Mouse (Mus musculus) liver, adult 2 months (tissue): ENCODE measurements around the gene Iqgap2. TPM values are rescaled to one million over a fixed set of nuclear protein-coding genes. Genes with fewer than 3 reads are reported as not detected.

Experiments
- DNase-seq: peaks from one replicate; pipeline ENCODE4 v3.0.0-alpha.2; 2011; ENCODE audit warnings: low read depth, low spot score; ENCODE audit errors: extremely low read depth
- H3K27ac ChIP-seq: fragments of 200-500 bp; replicated peaks from 2 replicates; pipeline ENCODE4 v1.5.1; 2012; ENCODE audit warnings: low read depth, mild to moderate bottlenecking, control low read depth, inconsistent platforms, low read length; ENCODE audit not compliant: insufficient read depth
- H3K27me3 ChIP-seq: fragments of 200-500 bp; 2 replicates; pipeline ENCODE4 v1.6.1; 2012; ENCODE audit warnings: mild to moderate bottlenecking, moderate library complexity, low read length, inconsistent platforms; ENCODE audit not compliant: control insufficient read depth, insufficient read depth
- H3K36me3 ChIP-seq: fragments of 200-500 bp; 2 replicates; pipeline ENCODE4 v1.6.1; 2012; ENCODE audit warnings: low read length, inconsistent platforms; ENCODE audit not compliant: control insufficient read depth, insufficient read depth
- H3K4me1 ChIP-seq: fragments of 200-500 bp; 2 replicates; pipeline ENCODE4 v1.6.1; 2011; ENCODE audit warnings: low read length; ENCODE audit not compliant: control insufficient read depth, insufficient read depth
- H3K4me3 ChIP-seq: fragments of 200-500 bp; 2 replicates; pipeline ENCODE4 v1.5.1; 2011; ENCODE audit warnings: low read depth, mild to moderate bottlenecking, control low read depth, low read length, moderate library complexity; ENCODE audit not compliant: insufficient read depth
- H3K79me2 ChIP-seq: fragments of 200-500 bp; 2 replicates; pipeline ENCODE4 v1.6.1; 2012; ENCODE audit warnings: inconsistent platforms, mild to moderate bottlenecking, low read length, moderate library complexity; ENCODE audit not compliant: control insufficient read depth, insufficient read depth
- H3K9ac ChIP-seq: fragments of 200-500 bp; 2 replicates; pipeline ENCODE4 v1.6.1; 2012; ENCODE audit warnings: low read depth, mild to moderate bottlenecking, control low read depth, inconsistent platforms, low read length
- CTCF ChIP-seq: fragments of 200-500 bp; IDR thresholded peaks from 2 replicates; pipeline ENCODE4 v1.5.1; 2011; ENCODE audit warnings: low read depth, low read length, control low read depth
- POLR2A ChIP-seq: fragments of 200-500 bp; IDR thresholded peaks from 2 replicates; pipeline ENCODE4 v1.6.1; 2011; ENCODE audit warnings: low read length, control low read depth; ENCODE audit not compliant: insufficient read depth; ENCODE audit errors: extremely low read depth
- WGBS: fragments of 180-500 bp; shearing (Covaris S2); methylation state at CpG from one replicate; pipeline ENCODE4 v1.1.7; 2018; 5-methylcytosine and 5-hydroxymethylcytosine counted together
- polyA plus RNA-seq: library from polyadenylated mRNA; depleted of rRNA; stranded (reverse); fragments of >200 nt; gene quantifications from 2 replicates; pipeline ENCODE4 v1.2.3, GENCODE M21; 2012
- total RNA-seq: library from RNA; depleted of rRNA; stranded (reverse); fragments of >200 nt; gene quantifications from 2 replicates; pipeline ENCODE4 v1.2.3, GENCODE M21; 2014

Iqgap2 gene
- total and polyA plus RNA-seq, 2 experiments: 21.4 to 189 TPM

- no peaks in the 10 kb centered on the region for H3K79me2 ChIP-seq
- no peak overlapping the region for H3K9ac ChIP-seq
- no peak overlapping the region for H3K27ac ChIP-seq
- peaks cover 9% of the 10 kb centered on the region for H3K4me1 ChIP-seq
- H3K4me3 ChIP-seq: no peak overlapping the region
- H3K27me3 ChIP-seq: no peaks in the 10 kb centered on the region
- no peak for DNase-seq
- 78% methylated on average over 9 of the region's 9 CpGs for WGBS
- no peak for TF ChIP-seq POLR2A
- peaks cover 48% of the 10 kb centered on the region for H3K36me3 ChIP-seq
Measured at GRCm38 (mm10) chr13:95646687-95647111, 245.0 kb downstream of the Iqgap2 start.

DNA sequence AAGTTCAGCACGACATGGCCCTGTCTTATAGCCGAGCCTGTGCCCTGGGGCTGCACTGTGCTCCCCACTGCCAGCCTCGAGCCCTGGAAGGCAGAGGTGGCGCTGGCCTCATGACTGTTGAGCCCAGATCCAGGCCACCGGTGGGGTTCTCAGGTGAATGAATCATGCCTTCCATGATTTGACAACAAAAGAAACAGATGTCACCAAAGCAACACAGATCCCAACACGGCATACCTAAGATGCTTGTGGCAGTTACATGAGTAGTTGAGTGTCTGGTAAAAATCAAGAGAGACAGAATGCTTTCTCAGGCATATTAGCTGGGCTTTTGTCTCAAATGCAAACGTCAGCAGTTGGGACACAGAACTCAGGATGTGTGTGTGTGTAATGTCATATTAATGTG lies 248.0 kb downstream of the Iqgap2 start:
- Histone ChIP-seq H3K36me3 (peaks cover 46% of the 10 kb centered on the region), H3K27me3 (no peaks in the 10 kb centered on the region), H3K9ac (no peak overlapping the region), H3K4me1 (peaks cover 8% of the 10 kb centered on the region; the same call in 1 of the 2 replicates), H3K79me2 (peaks cover 2% of the 10 kb centered on the region; the same call in 1 of the 2 replicates), H3K4me3 (no peak overlapping the region), H3K27ac (peak overlapping the region; percentile 28; the same call in 1 of the 2 replicates)
- TF ChIP-seq POLR2A (no peak), CTCF (no peak)
- no peak for DNase-seq
- WGBS: 80% methylated on average over 7 of the region's 7 CpGs

DNA sequence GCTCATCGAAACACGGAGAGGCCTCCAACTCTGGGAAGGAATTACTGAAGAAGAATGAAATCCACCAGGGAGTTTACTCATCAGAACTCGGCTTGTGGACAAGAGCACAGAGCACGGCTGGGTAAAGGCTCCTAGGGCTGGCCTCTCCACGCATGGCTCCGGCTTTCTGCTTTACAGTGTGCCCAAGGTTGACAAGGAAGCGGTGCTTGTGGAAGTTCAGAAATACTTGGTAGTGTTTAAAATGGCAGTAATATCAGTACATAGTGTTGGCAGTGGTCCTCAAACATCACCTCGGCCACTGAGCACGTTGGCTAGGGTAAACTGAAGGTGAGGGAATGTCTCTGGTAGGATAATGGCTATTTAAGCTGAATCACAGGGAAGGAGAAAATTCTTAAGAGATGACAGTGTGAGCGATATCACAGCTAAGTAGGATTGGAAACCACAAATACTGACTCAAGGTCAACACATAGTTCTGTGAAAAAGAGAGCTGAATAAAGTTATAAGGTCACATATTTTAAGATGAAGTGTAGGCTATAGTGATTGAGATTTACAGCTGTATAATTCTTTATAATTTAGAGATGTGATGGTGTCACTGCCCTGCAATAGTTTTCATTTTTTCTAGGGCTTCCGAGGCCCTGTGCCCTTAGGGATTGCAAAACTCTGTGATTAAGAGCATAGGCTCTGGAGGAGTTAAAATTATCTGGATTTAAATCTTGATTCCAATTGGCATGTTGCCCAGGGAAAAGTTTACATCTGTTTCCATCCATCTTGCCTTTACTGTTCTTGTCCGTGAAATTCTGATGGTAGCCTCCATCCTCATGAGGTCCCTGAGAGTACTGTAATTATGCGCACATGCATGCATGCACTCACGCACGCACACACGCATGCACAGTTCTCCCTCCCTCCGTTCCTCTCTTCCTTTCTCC lies 250.4 kb downstream of the Iqgap2 start:
- 92% methylated on average over 17 of the region's 17 CpGs for WGBS
- peaks cover 8% of the 10 kb centered on the region; the same call in 1 of the 2 replicates for H3K4me1 ChIP-seq
- peaks cover 2% of the 10 kb centered on the region; the same call in 1 of the 2 replicates for H3K79me2 ChIP-seq
- H3K9ac ChIP-seq: no peak overlapping the region
- H3K36me3 ChIP-seq: peaks cover 52% of the 10 kb centered on the region
- H3K4me3 ChIP-seq: no peak overlapping the region
- no peak for DNase-seq
- no peak overlapping the region for H3K27ac ChIP-seq
- H3K27me3 ChIP-seq: no peaks in the 10 kb centered on the region
- TF ChIP-seq POLR2A: no peak
- no peak for TF ChIP-seq CTCF

DNA sequence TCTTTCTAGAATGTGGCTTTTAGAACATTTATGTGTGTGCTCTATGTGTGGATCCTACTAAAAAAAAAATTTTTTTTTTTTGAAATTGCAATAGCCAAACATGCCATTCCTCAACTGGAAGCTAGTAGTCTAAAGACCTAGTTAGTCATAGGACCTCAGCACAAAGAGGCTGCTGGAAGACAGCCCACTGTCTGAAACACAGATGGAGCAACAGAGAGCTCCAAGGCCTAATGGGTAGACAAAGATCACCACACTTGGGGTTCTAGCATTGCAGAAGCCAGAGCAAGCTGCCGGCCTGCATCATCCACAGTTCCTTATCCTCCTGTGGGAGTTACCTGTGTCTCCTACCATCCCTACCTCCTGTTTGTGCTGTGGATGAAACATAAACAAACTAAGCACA lies 251.3 kb downstream of the Iqgap2 start:
- Histone ChIP-seq H3K4me3 (no peak overlapping the region), H3K79me2 (peaks cover 2% of the 10 kb centered on the region; the same call in 1 of the 2 replicates), H3K27ac (no peak overlapping the region), H3K9ac (no peak overlapping the region), H3K27me3 (no peaks in the 10 kb centered on the region), H3K4me1 (peaks cover 8% of the 10 kb centered on the region; the same call in 1 of the 2 replicates), H3K36me3 (peaks cover 46% of the 10 kb centered on the region)
- 95% methylated on average over 1 of the region's 1 CpGs for WGBS
- TF ChIP-seq POLR2A (no peak), CTCF (no peak)
- no peak for DNase-seq

DNA sequence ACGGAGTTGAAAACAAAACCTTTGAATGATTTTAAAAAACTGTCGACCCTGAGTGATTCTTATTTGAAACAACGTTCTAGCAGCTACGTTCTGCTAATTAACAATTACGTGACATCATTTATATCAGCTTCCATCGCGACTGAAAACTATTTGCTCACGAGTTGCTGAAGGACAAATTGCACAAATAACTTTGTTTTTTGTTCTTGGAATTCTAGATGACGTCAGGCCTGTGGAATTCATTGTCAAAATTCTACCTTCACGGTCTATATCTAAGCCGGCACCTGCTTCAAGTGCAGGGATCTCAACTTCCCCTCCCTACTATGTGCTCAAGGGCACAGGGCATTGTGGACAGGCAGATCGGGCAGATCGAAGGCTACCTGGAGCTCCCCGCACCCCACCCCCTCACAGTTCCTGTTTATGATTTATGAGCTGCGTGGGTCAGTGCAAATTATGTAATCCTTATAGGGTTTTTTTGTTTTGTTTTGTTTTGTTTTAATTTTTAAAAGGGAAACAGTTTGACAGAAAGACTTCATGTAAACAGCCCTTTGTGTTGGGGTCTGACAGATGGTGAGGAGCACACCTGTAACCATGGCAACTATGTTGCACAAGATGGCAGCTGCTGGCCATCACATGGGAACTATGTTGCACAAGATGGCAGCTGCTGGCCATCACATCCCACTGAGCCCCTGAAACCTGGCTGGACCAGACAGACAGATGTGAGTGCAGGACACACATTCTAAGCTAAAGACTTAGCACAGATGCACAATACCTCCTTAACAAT lies 252.2 kb downstream of the Iqgap2 start:
- H3K4me3 ChIP-seq: no peak overlapping the region
- TF ChIP-seq CTCF (no peak), POLR2A (no peak)
- peaks cover 2% of the 10 kb centered on the region; the same call in 1 of the 2 replicates for H3K79me2 ChIP-seq
- DNase-seq: no peak
- H3K27ac ChIP-seq: peak overlapping the region; percentile 37; the same call in 1 of the 2 replicates
- peaks cover 8% of the 10 kb centered on the region; the same call in 1 of the 2 replicates for H3K4me1 ChIP-seq
- 62% methylated on average over 15 of the region's 15 CpGs for WGBS
- peaks cover 42% of the 10 kb centered on the region for H3K36me3 ChIP-seq
- no peaks in the 10 kb centered on the region for H3K27me3 ChIP-seq
- H3K9ac ChIP-seq: no peak overlapping the region
